Mouse (Mus musculus) kidney, postnatal 25 days (tissue): ENCODE data around the gene Luc7l3.

Experiments
- DNase-seq, 2 experiments: peaks; one replicate each; pipeline ENCODE4 v3.0.0; 2021; ENCODE audit warnings: mixed read lengths in 2 of 2

Luc7l3 gene

DNA sequence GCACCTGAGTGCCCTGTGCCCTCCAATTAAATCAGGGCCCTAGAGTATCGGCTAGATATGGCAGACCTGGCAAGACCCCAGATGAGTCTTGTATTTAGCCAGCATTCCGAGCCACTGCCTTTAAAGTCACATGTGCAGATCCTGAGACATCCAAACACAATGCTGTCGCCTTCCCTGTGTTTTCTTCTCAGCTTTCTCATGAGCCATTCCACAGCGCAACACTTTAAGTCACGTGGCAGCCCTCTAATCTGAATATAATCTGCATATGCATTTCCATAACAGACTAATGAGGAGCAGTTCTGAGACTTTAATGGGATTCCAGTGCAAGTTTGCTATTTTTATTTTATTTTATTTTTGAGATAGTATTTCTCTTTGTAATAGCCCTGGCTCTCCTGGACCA is 66.1 kb downstream of the Luc7l3 start:
- DNase-seq: no peak

DNA sequence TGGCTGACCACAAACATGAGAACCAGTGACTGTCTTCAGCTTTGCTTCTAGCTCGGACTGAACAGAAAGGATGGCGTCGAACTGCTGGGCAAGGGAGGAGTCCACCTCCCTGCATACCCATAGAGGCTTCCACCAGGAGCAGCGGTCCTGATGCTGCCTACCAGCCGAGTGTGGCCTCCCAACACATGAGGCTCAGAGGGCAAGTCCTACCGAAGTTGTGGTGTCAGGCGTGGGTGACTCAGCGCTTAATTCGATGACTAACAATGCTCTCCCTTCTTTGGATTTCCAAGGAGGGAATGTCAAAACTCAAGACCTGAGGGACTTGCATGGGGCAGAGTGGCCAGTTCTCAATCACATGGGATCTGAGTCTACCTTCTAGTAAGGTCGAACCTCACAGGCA is 68.1 kb downstream of the Luc7l3 start:
- DNase-seq: no peak

DNA sequence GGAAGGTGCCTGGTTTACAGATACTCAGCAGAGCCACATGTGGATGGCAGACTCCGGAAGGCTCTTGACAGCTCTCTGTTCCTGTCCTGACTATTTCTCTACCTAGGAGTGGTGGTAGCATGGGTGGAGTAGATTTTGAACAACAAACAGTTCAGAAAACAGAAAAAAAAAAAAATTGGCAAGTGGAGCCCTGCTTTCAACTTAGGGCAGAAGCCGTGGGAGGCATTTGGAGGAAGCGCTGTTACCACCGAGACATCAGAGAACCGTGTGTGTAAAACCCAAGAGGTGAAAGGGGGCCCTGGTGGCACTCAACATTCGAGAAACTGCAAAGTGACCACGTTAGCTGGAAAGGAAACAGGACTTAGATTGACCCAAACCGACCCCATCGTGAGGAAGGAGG is 68.6 kb downstream of the Luc7l3 start:
- DNase-seq: no peak

DNA sequence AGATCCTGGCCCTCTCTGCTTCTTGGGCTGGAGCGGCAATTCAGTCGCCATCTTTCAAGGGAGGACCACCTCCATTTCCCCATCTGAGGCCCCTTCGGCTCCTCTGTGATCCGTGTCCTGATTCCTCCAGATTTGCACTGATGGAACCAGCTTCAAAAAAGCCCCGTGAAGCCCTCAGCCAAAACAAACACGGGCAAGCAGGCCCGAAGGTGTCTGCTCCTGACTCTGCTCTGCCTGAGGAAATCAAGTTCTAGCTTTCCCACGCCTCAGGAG is 75.1 kb downstream of the Luc7l3 start:
- DNase-seq: no peak

DNA sequence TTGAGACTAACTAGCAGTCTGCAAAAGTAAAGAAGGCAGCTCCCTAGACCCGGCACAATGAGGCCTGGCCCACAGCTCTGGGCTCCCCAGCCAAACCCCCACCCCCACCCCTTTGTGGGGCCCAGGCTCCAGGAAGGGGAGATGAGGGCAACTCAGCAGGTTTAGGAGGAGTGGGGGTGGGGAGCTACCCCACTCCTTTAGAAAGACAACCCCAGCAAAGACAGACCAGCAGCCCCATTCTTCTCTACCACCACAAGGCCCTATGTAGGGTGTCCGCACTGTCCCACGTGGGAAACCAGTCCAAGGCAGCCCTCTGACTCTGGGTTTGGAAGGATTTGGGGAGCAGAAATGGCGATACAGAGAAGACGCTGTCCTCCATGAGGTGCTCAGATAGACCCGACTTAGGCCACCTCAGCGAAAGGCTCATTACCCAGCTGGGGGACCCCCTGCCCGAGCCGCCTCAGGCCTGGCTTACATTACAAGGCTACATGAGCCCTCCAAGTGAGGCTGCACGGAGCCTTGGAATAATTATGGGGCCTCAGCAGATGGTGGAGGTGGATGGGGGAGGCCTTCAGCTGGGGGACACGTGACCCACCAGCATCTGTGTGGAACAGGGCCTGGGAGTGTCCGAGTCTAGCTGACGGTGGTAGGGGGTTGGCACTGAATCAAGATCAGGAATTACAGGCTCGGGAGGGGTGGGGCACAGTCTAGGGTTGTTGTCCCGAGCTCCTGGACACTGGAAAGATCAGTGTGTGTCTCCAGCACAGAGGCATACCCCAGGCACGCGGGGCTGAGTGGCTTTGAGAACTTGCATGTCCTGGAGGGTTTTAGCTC is 75.6 kb downstream of the Luc7l3 start, which contains the start of gene Wfikkn2:
Gene Wfikkn2 (minus strand): TSS at position 51 of the 834 bp plus-strand sequence.
- DNase-seq: no peak

DNA sequence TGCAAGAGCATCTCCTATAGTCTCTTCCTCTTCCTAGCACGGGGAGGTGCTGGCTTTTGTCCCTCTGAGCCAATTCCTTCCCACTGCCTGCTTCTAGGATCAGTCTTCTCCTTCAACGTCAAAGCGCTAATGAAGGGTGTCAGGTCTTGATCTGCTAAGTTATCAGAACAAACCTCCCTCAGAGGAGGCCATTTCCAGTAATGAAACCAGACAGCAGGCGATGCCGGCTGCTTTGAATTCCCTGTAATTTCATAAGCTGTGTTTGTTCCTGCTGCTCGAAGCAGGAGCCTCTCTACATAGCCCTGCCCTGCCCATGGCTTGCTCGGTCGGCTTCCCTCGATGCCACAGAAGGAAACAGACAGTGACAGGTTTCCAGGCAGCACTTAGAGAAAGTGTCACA is 77.4 kb downstream of the Luc7l3 start:
- no peak for DNase-seq

DNA sequence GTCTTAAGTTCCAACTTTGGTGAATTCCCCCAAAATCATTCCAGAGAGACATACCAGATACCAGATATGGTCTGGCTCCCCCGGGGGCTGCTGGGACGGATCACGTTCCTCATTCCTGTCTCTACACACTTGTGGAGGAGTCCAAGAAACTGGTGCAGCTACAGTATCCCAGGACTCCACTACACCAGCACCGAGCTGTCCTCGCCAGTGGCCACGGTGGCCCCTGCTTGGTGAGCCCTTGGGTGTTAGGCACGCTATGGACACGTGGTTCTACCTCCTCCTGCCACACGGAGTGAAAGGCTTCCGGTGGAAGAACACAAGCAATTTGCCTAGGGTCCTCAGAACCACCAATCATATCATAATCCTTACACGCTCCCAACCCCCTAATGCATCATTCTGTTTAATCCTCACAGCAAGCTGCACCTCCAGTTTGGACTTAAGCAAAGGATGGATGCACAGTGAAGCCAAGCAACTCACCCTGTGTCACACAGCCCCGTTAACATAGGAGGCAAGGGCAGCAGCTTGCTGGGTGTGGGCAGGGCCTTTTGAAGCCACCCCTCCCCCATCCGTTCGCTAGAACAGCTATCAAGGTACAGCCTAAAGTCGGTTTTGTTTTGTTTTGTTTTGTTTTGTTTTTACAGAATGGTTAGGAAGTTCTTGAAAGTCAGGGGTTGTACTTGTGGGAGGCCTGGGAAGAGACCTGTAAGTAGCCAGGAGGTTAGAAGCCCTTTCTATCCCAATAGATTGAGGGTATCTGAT is 78.2 kb downstream of the Luc7l3 start:
- no peak for DNase-seq

DNA sequence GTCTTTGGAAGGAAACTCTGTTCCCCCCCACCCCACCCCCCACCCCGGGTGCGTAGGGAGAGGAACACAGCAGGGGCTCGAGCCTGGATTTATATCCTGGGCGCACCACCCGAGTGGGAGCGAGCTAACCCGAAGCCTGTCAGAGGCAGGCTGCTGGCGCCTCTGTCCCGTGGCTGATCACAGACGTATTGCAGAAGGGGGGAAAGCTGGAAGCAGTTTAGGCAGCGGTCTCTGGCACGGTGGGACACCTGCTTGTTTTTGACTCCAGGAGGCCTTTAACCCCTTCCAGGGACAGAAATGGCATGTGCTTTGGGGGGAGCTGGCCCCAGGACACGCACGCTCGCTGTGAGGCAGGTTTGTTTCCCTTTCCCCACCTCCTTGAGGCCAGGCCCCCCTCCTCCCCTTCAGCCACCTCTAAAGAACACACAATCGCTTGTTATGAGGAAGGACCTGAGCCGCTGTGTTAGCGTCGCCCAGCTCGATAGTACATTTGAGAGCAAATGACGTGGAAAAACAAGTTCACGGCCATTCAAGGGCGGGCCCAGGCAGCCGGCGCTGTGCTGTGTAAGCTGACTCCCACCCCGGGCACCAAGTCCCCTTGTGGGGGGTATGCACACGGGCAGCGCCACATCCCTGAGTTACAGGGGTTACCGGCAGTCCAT is 78.9 kb downstream of the Luc7l3 start:
- no peak for DNase-seq

DNA sequence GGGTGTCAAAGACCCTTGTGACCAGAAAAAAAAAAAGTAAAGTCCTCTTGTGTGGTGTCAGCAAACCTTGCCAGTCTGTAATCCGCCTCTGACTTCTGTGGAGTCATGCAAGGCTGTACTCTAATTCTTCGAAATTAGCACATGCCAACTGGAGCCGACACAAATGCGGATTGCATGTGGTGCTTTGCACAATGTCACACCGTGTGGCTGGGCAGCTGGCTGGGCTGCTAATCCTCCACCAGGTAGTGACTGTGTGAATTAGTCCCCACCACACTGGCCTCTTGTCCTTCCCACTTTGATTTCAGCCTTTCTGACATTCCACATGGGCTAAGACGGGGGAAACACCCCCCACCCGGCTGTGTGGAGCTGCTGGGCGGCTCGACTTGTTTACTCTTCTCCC is 82.1 kb downstream of the Luc7l3 start:
- DNase-seq: no peak

DNA sequence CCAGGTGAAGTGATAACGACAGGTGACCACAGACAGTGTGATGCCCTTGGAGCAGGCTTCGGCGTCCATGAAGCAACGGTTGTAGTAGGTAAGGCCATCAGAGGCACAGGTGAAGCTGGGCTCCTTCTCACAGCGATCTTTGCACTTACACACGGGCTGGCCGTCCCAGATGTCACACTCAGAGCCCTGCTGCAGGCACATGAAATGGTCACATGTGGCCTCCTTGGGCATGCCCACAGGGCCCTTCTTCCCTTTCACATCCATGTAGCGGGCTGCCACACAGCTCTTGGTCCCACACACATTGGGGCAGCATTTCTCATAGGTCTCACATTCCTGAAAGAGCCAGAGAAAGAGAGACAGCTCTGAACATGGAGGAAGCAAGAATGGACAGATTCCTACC is 83.0 kb downstream of the Luc7l3 start:
- no peak for DNase-seq
